Mouse (Mus musculus): ENCODE measurements around the gene Bloc1s3. TPM values are rescaled to one million over a fixed set of nuclear protein-coding genes. Genes with fewer than 3 reads are reported as not detected.
A peak's percentile ranks its signal among the peaks of the same experiment; 100 is the strongest.

Bloc1s3 gene
- polyA plus RNA-seq, 1 experiment: 13.2 TPM

DNA sequence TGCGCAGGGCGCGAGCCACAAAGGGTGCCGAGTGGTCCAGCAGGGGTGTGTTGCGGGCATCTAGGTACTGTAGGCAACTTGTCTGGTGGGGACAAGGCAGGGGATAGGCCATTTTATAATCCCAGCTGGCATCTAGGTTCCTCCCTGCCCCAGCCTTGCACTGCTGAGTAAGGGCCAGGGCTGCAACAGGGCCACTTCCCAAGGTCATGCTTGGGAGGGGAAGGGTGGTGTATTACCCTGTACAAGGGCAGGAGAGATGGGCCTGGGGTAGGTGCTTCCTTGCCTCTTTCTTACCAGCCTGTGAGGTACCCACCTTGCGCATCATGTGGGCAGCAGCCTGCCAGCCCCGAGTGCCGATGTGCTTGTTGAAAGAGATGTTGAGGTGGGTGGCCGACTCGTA is 26.5 kb upstream of the Bloc1s3 start:
- TF ChIP-seq CTCF (IDR thresholded peaks at IDR 0.05; ENCODE audit: borderline replicate concordance, control insufficient read depth, extremely low read depth, insufficient read depth, low read length, poor library complexity) (no peak), POLR2A (IDR thresholded peaks at IDR 0.05; ENCODE audit: control insufficient read depth, extremely low read depth, insufficient read depth, low read length, poor library complexity) (no peak)
- DNase-seq: no peak
- no peak overlapping the region for H3K4me3 ChIP-seq (ENCODE audit: control insufficient read depth, insufficient read depth, low read length)
- H3K36me3 ChIP-seq (ENCODE audit: control insufficient read depth, insufficient read depth, low read length): peaks cover 23% of the 10 kb centered on the region
- peaks cover 3% of the 10 kb centered on the region for H3K4me1 ChIP-seq (replicated peaks; ENCODE audit: control insufficient read depth, insufficient read depth, low read length)
- H3K27ac ChIP-seq (ENCODE audit: control insufficient read depth, insufficient read depth, low read length): no peak overlapping the region
- H3K27me3 ChIP-seq (ENCODE audit: control insufficient read depth, insufficient read depth, low read length): no peaks in the 10 kb centered on the region
- WGBS: 97% methylated on average over 10 of the region's 10 CpGs

DNA sequence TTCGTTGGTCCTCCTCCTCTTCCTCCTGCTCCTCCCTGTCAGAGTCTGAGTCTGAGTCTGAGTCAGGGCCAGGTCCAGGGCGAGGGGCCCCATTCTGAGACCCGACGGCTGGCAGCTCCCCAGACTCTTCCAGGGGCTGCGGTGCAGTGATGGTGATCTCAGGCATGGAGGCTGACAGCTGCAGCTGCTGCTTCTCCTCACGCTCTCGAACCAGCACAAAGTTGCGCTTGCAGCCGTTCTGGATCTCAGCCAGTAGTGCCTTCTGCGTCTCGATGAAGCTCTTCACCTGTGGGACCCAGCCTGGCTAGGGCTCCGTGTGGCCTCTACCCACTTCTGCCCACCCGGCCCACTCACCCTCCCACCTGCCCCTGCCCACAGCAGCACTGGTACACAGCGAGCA is 24.1 kb upstream of the Bloc1s3 start:
- no peak overlapping the region for H3K27ac ChIP-seq (ENCODE audit: control insufficient read depth, insufficient read depth, low read length)
- no peaks in the 10 kb centered on the region for H3K4me1 ChIP-seq (replicated peaks; ENCODE audit: control insufficient read depth, insufficient read depth, low read length)
- H3K27me3 ChIP-seq (ENCODE audit: control insufficient read depth, insufficient read depth, low read length): no peaks in the 10 kb centered on the region
- DNase-seq: no peak
- 98% methylated on average over 14 of the region's 14 CpGs for WGBS
- peaks cover 23% of the 10 kb centered on the region for H3K36me3 ChIP-seq (ENCODE audit: control insufficient read depth, insufficient read depth, low read length)
- H3K4me3 ChIP-seq (ENCODE audit: control insufficient read depth, insufficient read depth, low read length): no peak overlapping the region
- TF ChIP-seq POLR2A (IDR thresholded peaks at IDR 0.05; ENCODE audit: control insufficient read depth, extremely low read depth, insufficient read depth, low read length, poor library complexity): no peak
- no peak for TF ChIP-seq CTCF (IDR thresholded peaks at IDR 0.05; ENCODE audit: borderline replicate concordance, control insufficient read depth, extremely low read depth, insufficient read depth, low read length, poor library complexity)

- 93% methylated on average over 10 of the region's 10 CpGs for WGBS
- peaks cover 23% of the 10 kb centered on the region for H3K36me3 ChIP-seq (ENCODE audit: control insufficient read depth, insufficient read depth, low read length)
These were observed 22.9 kb upstream of the Bloc1s3 start for GRCm38 (mm10) chr7:19531077-19531476.

DNA sequence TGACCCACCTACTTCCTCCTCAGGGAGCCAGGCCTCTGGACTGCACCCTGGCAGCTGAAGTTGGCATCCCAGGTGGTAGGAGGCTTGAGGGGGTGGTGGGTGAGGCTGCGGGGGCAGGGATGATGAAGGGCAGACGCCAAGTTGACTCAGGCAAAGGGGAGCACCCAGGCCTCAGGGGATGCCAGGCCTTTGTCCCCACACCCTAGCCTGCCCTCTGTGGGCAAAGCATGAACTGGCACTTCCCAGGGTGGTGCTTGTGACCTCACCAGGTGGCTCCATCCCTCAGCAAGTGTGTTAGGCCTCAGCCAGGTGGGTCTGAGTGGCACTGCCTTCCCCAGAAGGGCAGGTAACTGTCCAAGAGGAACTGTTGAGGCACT is 16.9 kb upstream of the Bloc1s3 start:
- Histone ChIP-seq H3K36me3 (ENCODE audit: control insufficient read depth, insufficient read depth, low read length) (no peaks in the 10 kb centered on the region), H3K27ac (ENCODE audit: control insufficient read depth, insufficient read depth, low read length) (no peak overlapping the region), H3K27me3 (ENCODE audit: control insufficient read depth, insufficient read depth, low read length) (peaks cover 7% of the 10 kb centered on the region; the same call in 1 of the 2 replicates), H3K4me3 (ENCODE audit: control insufficient read depth, insufficient read depth, low read length) (no peak overlapping the region), H3K4me1 (replicated peaks; ENCODE audit: control insufficient read depth, insufficient read depth, low read length) (peaks cover 11% of the 10 kb centered on the region)
- WGBS: 64% methylated on average over 2 of the region's 2 CpGs
- DNase-seq: no peak
- TF ChIP-seq CTCF (IDR thresholded peaks at IDR 0.05; ENCODE audit: borderline replicate concordance, control insufficient read depth, extremely low read depth, insufficient read depth, low read length, poor library complexity) (no peak), POLR2A (IDR thresholded peaks at IDR 0.05; ENCODE audit: control insufficient read depth, extremely low read depth, insufficient read depth, low read length, poor library complexity) (no peak)

More at GRCm38 (mm10) chr7:19531077-19531476, 22.9 kb upstream of the Bloc1s3 start:
- Histone ChIP-seq H3K27ac (ENCODE audit: control insufficient read depth, insufficient read depth, low read length) (no peak overlapping the region), H3K27me3 (ENCODE audit: control insufficient read depth, insufficient read depth, low read length) (no peaks in the 10 kb centered on the region), H3K4me3 (ENCODE audit: control insufficient read depth, insufficient read depth, low read length) (no peak overlapping the region), H3K4me1 (replicated peaks; ENCODE audit: control insufficient read depth, insufficient read depth, low read length) (no peaks in the 10 kb centered on the region)
- TF ChIP-seq CTCF (IDR thresholded peaks at IDR 0.05; ENCODE audit: borderline replicate concordance, control insufficient read depth, extremely low read depth, insufficient read depth, low read length, poor library complexity): no peak
- no peak for TF ChIP-seq POLR2A (IDR thresholded peaks at IDR 0.05; ENCODE audit: control insufficient read depth, extremely low read depth, insufficient read depth, low read length, poor library complexity)
- DNase-seq: no peak

DNA sequence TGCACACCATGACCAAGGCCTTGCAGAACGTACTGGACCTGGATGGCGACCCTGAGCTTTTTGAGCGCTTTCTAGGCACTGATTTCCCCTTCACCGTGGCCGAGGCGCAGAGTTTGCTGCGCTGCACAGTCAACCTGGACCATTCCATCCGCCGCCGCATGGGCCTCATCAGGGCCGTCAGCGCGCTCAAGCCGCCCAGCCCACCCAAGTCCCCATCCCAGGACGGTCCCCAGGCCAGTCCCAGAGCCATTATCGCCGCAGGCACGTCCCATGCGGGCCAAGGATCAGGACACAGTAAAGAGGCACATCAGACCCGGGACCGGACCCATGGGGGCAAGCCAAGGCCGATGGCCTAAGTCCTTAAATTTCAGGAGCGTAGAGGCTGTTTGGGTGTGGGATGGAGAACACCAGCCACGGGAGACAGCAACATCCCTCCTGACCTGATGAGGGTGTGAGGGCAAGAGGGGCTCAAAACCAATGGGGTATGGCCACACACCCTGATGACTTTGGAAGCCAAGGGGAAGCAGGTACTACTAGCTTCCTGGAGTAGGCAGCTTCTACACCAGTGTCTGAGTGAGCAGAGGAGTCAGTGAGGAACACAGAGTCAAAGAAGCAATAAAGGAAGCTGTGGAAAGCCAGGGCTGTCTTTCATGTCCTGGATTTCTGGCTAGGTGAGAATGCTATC is 16.4 kb upstream of the Bloc1s3 start:
- Histone ChIP-seq H3K4me1 (replicated peaks; ENCODE audit: control insufficient read depth, insufficient read depth, low read length) (peaks cover 11% of the 10 kb centered on the region), H3K4me3 (ENCODE audit: control insufficient read depth, insufficient read depth, low read length) (no peak overlapping the region), H3K27ac (ENCODE audit: control insufficient read depth, insufficient read depth, low read length) (no peak overlapping the region), H3K36me3 (ENCODE audit: control insufficient read depth, insufficient read depth, low read length) (no peaks in the 10 kb centered on the region), H3K27me3 (ENCODE audit: control insufficient read depth, insufficient read depth, low read length) (peaks cover 9% of the 10 kb centered on the region; the same call in 1 of the 2 replicates)
- WGBS: 39% methylated on average over 24 of the region's 24 CpGs
- no peak for DNase-seq
- TF ChIP-seq CTCF (IDR thresholded peaks at IDR 0.05; ENCODE audit: borderline replicate concordance, control insufficient read depth, extremely low read depth, insufficient read depth, low read length, poor library complexity): no peak
- TF ChIP-seq POLR2A (IDR thresholded peaks at IDR 0.05; ENCODE audit: control insufficient read depth, extremely low read depth, insufficient read depth, low read length, poor library complexity): no peak

DNA sequence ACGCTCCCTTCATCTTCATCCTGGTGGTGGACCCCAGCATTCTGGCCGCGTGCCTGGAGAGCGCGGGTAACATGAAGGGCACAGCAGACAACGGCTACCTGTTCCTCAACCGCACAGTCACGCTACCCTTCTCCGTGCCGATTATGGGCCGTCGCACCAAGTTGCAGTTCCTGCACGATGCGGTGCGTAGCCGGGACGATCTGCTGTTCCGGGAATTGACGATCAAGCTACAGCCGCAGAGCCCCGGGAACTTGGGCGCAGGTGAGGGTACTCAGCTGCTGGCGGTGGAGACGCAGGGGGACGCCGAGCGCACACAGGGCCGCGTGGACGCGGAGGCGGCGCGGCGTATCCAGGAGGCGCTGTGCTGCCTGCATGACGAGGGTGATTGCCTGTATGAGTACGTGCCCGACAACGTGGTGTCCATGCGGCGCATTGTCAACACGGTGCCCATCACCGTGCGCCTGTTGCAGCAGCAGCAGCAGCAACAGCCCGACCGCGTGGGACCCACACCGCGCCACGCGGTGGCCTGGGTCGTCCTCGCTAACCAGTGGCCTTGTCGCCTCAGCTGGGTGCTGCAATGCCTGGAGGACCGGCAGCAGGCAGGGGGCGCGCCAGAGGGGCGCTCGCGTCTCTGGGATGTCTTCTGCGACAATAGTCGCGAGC is 15.7 kb upstream of the Bloc1s3 start:
- WGBS: under 1% methylated on average over 64 of the region's 64 CpGs
- TF ChIP-seq CTCF (IDR thresholded peaks at IDR 0.05; ENCODE audit: borderline replicate concordance, control insufficient read depth, extremely low read depth, insufficient read depth, low read length, poor library complexity): peak; percentile 63; the same call in 1 of the 2 replicates
- no peak for TF ChIP-seq POLR2A (IDR thresholded peaks at IDR 0.05; ENCODE audit: control insufficient read depth, extremely low read depth, insufficient read depth, low read length, poor library complexity)
- H3K27ac ChIP-seq (ENCODE audit: control insufficient read depth, insufficient read depth, low read length): no peak overlapping the region
- H3K36me3 ChIP-seq (ENCODE audit: control insufficient read depth, insufficient read depth, low read length): no peaks in the 10 kb centered on the region
- peak overlapping the region; percentile 36 for H3K4me3 ChIP-seq (ENCODE audit: control insufficient read depth, insufficient read depth, low read length)
- peak; percentile 70 for DNase-seq
- peaks cover 9% of the 10 kb centered on the region; the same call in 1 of the 2 replicates for H3K27me3 ChIP-seq (ENCODE audit: control insufficient read depth, insufficient read depth, low read length)
- H3K4me1 ChIP-seq (replicated peaks; ENCODE audit: control insufficient read depth, insufficient read depth, low read length): peaks cover 11% of the 10 kb centered on the region
